Mouse (Mus musculus) C2C12 (cell line): ENCODE measurements around the gene Kidins220. TPM values are rescaled to one million over a fixed set of nuclear protein-coding genes. Genes with fewer than 3 reads are reported as not detected.

Source experiments
- H3K27me3 ChIP-seq: one replicate; pipeline ENCODE4 v1.6.1; 2011; ENCODE audit not compliant: control insufficient read depth, insufficient read depth, insufficient read length
- H3K36me3 ChIP-seq: one replicate; pipeline ENCODE4 v1.6.1; 2011; ENCODE audit not compliant: control insufficient read depth, insufficient read depth
- H3K4me3 ChIP-seq: one replicate; pipeline ENCODE4 v1.5.1; 2011; ENCODE audit warnings: mild to moderate bottlenecking, control low read depth; ENCODE audit not compliant: poor library complexity, insufficient read depth, severe bottlenecking
- H3K79me2 ChIP-seq: one replicate; pipeline ENCODE4 v1.6.1; 2011; ENCODE audit not compliant: control insufficient read depth, insufficient read depth
- H3K79me3 ChIP-seq: one replicate; pipeline ENCODE4 v1.6.1; 2011; ENCODE audit warnings: low read depth, control low read depth
- H3ac ChIP-seq: one replicate; pipeline ENCODE3; 2011; ENCODE audit warnings: low read depth; ENCODE audit not compliant: control insufficient read depth, insufficient read length
- CEBPB ChIP-seq: IDR thresholded peaks from one replicate; pipeline ENCODE4 v1.6.1; 2011; ENCODE audit warnings: low read depth, mild to moderate bottlenecking, control low read depth, moderate library complexity
- CTCF ChIP-seq: IDR thresholded peaks from one replicate; pipeline ENCODE4 v1.5.1; 2011; ENCODE audit not compliant: control insufficient read depth, insufficient read depth, insufficient read length
- FOSL1 ChIP-seq: IDR thresholded peaks from one replicate; pipeline ENCODE4 v1.8.0; 2011; ENCODE audit warnings: mild to moderate bottlenecking, low read length; ENCODE audit not compliant: poor library complexity, insufficient read depth, severe bottlenecking
- MAX ChIP-seq: IDR thresholded peaks from one replicate; pipeline ENCODE4 v1.6.1; 2011; ENCODE audit warnings: mild to moderate bottlenecking, control low read depth
- MYOD1 ChIP-seq: IDR thresholded peaks from one replicate; pipeline ENCODE4 v1.6.1; 2011; ENCODE audit warnings: low read depth; ENCODE audit not compliant: control insufficient read depth, insufficient read length
- MYOG ChIP-seq: IDR thresholded peaks from one replicate; pipeline ENCODE4 v1.6.1; 2011; ENCODE audit not compliant: control insufficient read depth, insufficient read length; ENCODE audit errors: extremely low read depth
- USF1 ChIP-seq: IDR thresholded peaks from one replicate; pipeline ENCODE4 v1.6.1; 2011; ENCODE audit warnings: low read depth, mild to moderate bottlenecking, control low read depth, moderate library complexity
- polyA plus RNA-seq: library from polyadenylated mRNA; unstranded; fragments of >200 nt; fragmentation: generic; extraction: Trizol; gene quantifications from one replicate; pipeline ENCODE4 v1.2.1, GENCODE M21; 2012; ENCODE audit warnings: missing spikeins

The Kidins220 gene
- polyA plus RNA-seq, 1 experiment: 8.9 TPM

GRCm38 (mm10) chr12:25083260-25084178, 108.8 kb downstream of the Kidins220 start:
- no peak for TF ChIP-seq MYOD1
- TF ChIP-seq CTCF: no peak
- no peaks in the 10 kb centered on the region for H3K36me3 ChIP-seq
- H3K27me3 ChIP-seq: no peaks in the 10 kb centered on the region
- no peak overlapping the region for H3ac ChIP-seq
- H3K79me2 ChIP-seq: no peaks in the 10 kb centered on the region
- H3K79me3 ChIP-seq: no peaks in the 10 kb centered on the region
- H3K4me3 ChIP-seq: no peak overlapping the region

GRCm38 (mm10) chr12:25086966-25087365, 112.2 kb downstream of the Kidins220 start:
- Histone ChIP-seq H3K79me2 (no peaks in the 10 kb centered on the region), H3K4me3 (no peak overlapping the region), H3K79me3 (no peaks in the 10 kb centered on the region), H3K27me3 (no peaks in the 10 kb centered on the region), H3K36me3 (no peaks in the 10 kb centered on the region), H3ac (no peak overlapping the region)
- no peak for TF ChIP-seq MAX
- TF ChIP-seq USF1: no peak
- TF ChIP-seq MYOD1: no peak
- TF ChIP-seq CTCF: no peak
- no peak for TF ChIP-seq FOSL1

GRCm38 (mm10) chr12:25089433-25089832, 114.7 kb downstream of the Kidins220 start:
- Histone ChIP-seq H3K4me3 (no peak overlapping the region), H3K79me2 (peaks cover 16% of the 10 kb centered on the region), H3K27me3 (no peaks in the 10 kb centered on the region), H3K36me3 (peaks cover 17% of the 10 kb centered on the region), H3K79me3 (peaks cover 9% of the 10 kb centered on the region), H3ac (no peak overlapping the region)
- TF ChIP-seq MAX: no peak
- TF ChIP-seq FOSL1: no peak
- TF ChIP-seq CTCF: no peak
- no peak for TF ChIP-seq CEBPB
- no peak for TF ChIP-seq MYOD1
- no peak for TF ChIP-seq MYOG
- TF ChIP-seq USF1: no peak

GRCm38 (mm10) chr12:25092027-25092704, 117.4 kb downstream of the Kidins220 start:
- TF ChIP-seq CTCF: peak; percentile 87
- no peak for TF ChIP-seq MAX
- peaks cover 23% of the 10 kb centered on the region for H3K79me3 ChIP-seq
- peaks cover 31% of the 10 kb centered on the region for H3K79me2 ChIP-seq
- peaks cover 18% of the 10 kb centered on the region for H3K36me3 ChIP-seq
- no peak overlapping the region for H3K4me3 ChIP-seq
- H3ac ChIP-seq: no peak overlapping the region
- H3K27me3 ChIP-seq: no peaks in the 10 kb centered on the region

GRCm38 (mm10) chr12:25092751-25093211, 118.1 kb downstream of the Kidins220 start:
- peaks cover 18% of the 10 kb centered on the region for H3K36me3 ChIP-seq
- H3ac ChIP-seq: peak overlapping the region; percentile 19
- TF ChIP-seq MAX (no peak), CEBPB (no peak), CTCF (no peak), USF1 (no peak), MYOG (no peak), MYOD1 (no peak), FOSL1 (no peak)
- H3K79me3 ChIP-seq: peaks cover 23% of the 10 kb centered on the region
- H3K79me2 ChIP-seq: peaks cover 31% of the 10 kb centered on the region
- no peak overlapping the region for H3K4me3 ChIP-seq
- H3K27me3 ChIP-seq: no peaks in the 10 kb centered on the region
